Mouse (Mus musculus): ENCODE data around the gene Calm3.
A peak's percentile ranks its signal among the peaks of the same experiment; 100 is the strongest.

Calm3 gene

GRCm38 (mm10) chr7:16938117-16938791 lies 14.3 kb upstream of the Calm3 start:
- peak; percentile 57 for DNase-seq

GRCm38 (mm10) chr7:16937312-16937711 lies 13.4 kb upstream of the Calm3 start:
- peak; percentile 54 for DNase-seq

- DNase-seq = peak; percentile 89
Measured at GRCm38 (mm10) chr7:16932704-16933577, 9.0 kb upstream of the Calm3 start.

- DNase-seq = peak; percentile 95
Measured at GRCm38 (mm10) chr7:16931968-16932627, 8.2 kb upstream of the Calm3 start.

- peak; percentile 91 for DNase-seq
Measured at GRCm38 (mm10) chr7:16930850-16931249, 6.9 kb upstream of the Calm3 start.

GRCm38 (mm10) chr7:16928341-16928740 lies 4.4 kb upstream of the Calm3 start:
- no peak for DNase-seq

GRCm38 (mm10) chr7:16923283-16924036 lies 454 bp downstream of the Calm3 start:
- peak; percentile 84 for DNase-seq

GRCm38 (mm10) chr7:16922360-16922973 lies 1.4 kb downstream of the Calm3 start:
- peak; percentile 78 for DNase-seq

- DNase-seq = peak; percentile 68
Measured at GRCm38 (mm10) chr7:16921881-16922335, 2.0 kb downstream of the Calm3 start.

- peak; percentile 68 for DNase-seq
Measured at GRCm38 (mm10) chr7:16920818-16921791, 2.8 kb downstream of the Calm3 start.

- peak; percentile 65 for DNase-seq
Measured at GRCm38 (mm10) chr7:16920150-16920579, 3.7 kb downstream of the Calm3 start.

- peak; percentile 60 for DNase-seq
Measured at GRCm38 (mm10) chr7:16919395-16920149, 4.3 kb downstream of the Calm3 start.

- DNase-seq = peak; percentile 55
Measured at GRCm38 (mm10) chr7:16918670-16919069, 5.2 kb downstream of the Calm3 start.

- peak; percentile 67 for DNase-seq
Measured at GRCm38 (mm10) chr7:16918014-16918413, 5.9 kb downstream of the Calm3 start.

- DNase-seq = peak; percentile 47
Measured at GRCm38 (mm10) chr7:16917447-16917846, 6.5 kb downstream of the Calm3 start.

- peak; percentile 66 for DNase-seq
Measured at GRCm38 (mm10) chr7:16916342-16917265, 7.3 kb downstream of the Calm3 start.

GRCm38 (mm10) chr7:16915461-16916340 lies 8.2 kb downstream of the Calm3 start:
- DNase-seq = peak; percentile 66

Data from cerebellum, adult 9-10 months (tissue).